Comparison of ENCODE assay signal across 10 mouse cellular contexts in genomic region chr10:85022647-85023312, GRCm38 (mm10).
DNase-seq lines count a peak whose midpoint lies in the region; ATAC-seq and TF ChIP-seq lines count a peak whose summit lies in the region.
"Had no signal": no experiment of that assay in that cellular context is flagged by ENCODE, and none has a peak within 500 bp of the region (broad histone marks: within the 10 kb centered on the region; RNA-seq: fewer than 3 reads in every experiment).

No protein-coding gene starts in this region.

- H3K9me3 ChIP-seq in kidney, embryonic 15.5 days (replicated peaks) = no peaks in the 10 kb centered on the region
- no peaks in the 10 kb centered on the region for H3K9me3 ChIP-seq in hindbrain, embryonic 10.5 days
- H3K9me3 ChIP-seq in neural tube, embryonic 14.5 days (ENCODE audit: control insufficient read depth, low read length) = no peaks in the 10 kb centered on the region

- no peak for DNase-seq in kidney, postnatal 14 days
- DNase-seq in hindbrain, embryonic 10.5 days (ENCODE audit: low spot score) = no peak
- peak; percentile 67 for DNase-seq in mesoderm, embryonic 11.5 days (ENCODE audit: low read depth, low spot score)
- no peak for DNase-seq in cerebellum, adult 8-10 months
- no peak for DNase-seq in heart, adult 2 months
- DNase-seq in thymus, postnatal 25 days = no peak
- DNase-seq: thymus, postnatal 4 days had no signal

- H3K79me2 ChIP-seq in heart, adult 2 months (replicated peaks; ENCODE audit: control insufficient read depth, insufficient read depth, low read length) = no peaks in the 10 kb centered on the region

- no peak overlapping the region for H3K9ac ChIP-seq in kidney, embryonic 15.5 days
- H3K9ac ChIP-seq in neural tube, embryonic 14.5 days (replicated peaks; ENCODE audit: low read depth, low read length) = no peak overlapping the region
- H3K9ac ChIP-seq in heart, adult 2 months (ENCODE audit: low read depth, low read length) = no peak overlapping the region

- no peak for TF ChIP-seq POLR2A in heart, adult 2 months (IDR thresholded peaks at IDR 0.05; ENCODE audit: insufficient read depth, low read depth, low read length)

- H3K27ac ChIP-seq in kidney, embryonic 15.5 days = no peak overlapping the region
- peak overlapping the region; percentile 73 for H3K27ac ChIP-seq in hindbrain, embryonic 10.5 days
- H3K27ac ChIP-seq in neural tube, embryonic 14.5 days (ENCODE audit: low read depth, low read length) = peak overlapping the region; percentile 50
- no peak overlapping the region for H3K27ac ChIP-seq in heart, adult 2 months

- H3K4me2 ChIP-seq in kidney, embryonic 15.5 days = peak overlapping the region; percentile 21; the same call in 1 of the 2 replicates
- H3K4me2 ChIP-seq in neural tube, embryonic 14.5 days (ENCODE audit: low read depth, low read length) = peak overlapping the region; percentile 14; the same call in 1 of the 2 replicates
- H3K4me2 ChIP-seq: liver, embryonic 11.5 days had no signal

- peaks cover 21% of the 10 kb centered on the region for H3K4me1 ChIP-seq in kidney, embryonic 15.5 days
- H3K4me1 ChIP-seq in hindbrain, embryonic 10.5 days (replicated peaks) = peaks cover 22% of the 10 kb centered on the region
- H3K4me1 ChIP-seq in neural tube, embryonic 14.5 days (ENCODE audit: control insufficient read depth, insufficient read depth, low read length) = peaks cover 23% of the 10 kb centered on the region
- H3K4me1 ChIP-seq in heart, adult 2 months (ENCODE audit: control insufficient read depth, insufficient read depth, low read length) = no peaks in the 10 kb centered on the region; the same call in 1 of the 2 replicates

- WGBS in kidney, embryonic 15.5 days = 20% methylated on average over 11 of the region's 11 CpGs
- WGBS in hindbrain, embryonic 10.5 days = 53% methylated on average over 11 of the region's 11 CpGs
- 6% methylated on average over 11 of the region's 11 CpGs for WGBS in neural tube, embryonic 14.5 days
- WGBS in heart, adult 2 months = 80% methylated on average over 11 of the region's 11 CpGs

- H3K4me3 ChIP-seq in kidney, embryonic 15.5 days (replicated peaks) = no peak overlapping the region
- H3K4me3 ChIP-seq in hindbrain, embryonic 10.5 days = no peak overlapping the region
- H3K4me3 ChIP-seq in neural tube, embryonic 14.5 days (ENCODE audit: low read depth, low read length) = no peak overlapping the region
- no peak overlapping the region for H3K4me3 ChIP-seq in heart, adult 2 months

- intact Hi-C loops in heart, adult 2 months (cut with DNase I) = no loop called here

- no peaks in the 10 kb centered on the region for H3K27me3 ChIP-seq in kidney, embryonic 15.5 days
- H3K27me3 ChIP-seq in hindbrain, embryonic 10.5 days (ENCODE audit: insufficient read depth, poor library complexity, severe bottlenecking) = no peaks in the 10 kb centered on the region
- no peaks in the 10 kb centered on the region for H3K27me3 ChIP-seq in neural tube, embryonic 14.5 days (ENCODE audit: control insufficient read depth, insufficient read depth, low read length)
- no peaks in the 10 kb centered on the region for H3K27me3 ChIP-seq in heart, adult 2 months (ENCODE audit: control insufficient read depth, insufficient read depth, low read length)

- TF ChIP-seq EP300 in heart, adult 2 months (IDR thresholded peaks at IDR 0.05; ENCODE audit: insufficient read depth, low read depth, low read length) = no peak

- no peak for TF ChIP-seq CTCF in heart, adult 2 months (IDR thresholded peaks at IDR 0.05)

- ATAC-seq in kidney, embryonic 15.5 days (replicated peaks; ENCODE audit: low FRiP score) = no peak; the same call in 1 of the 2 replicates
- ATAC-seq in neural tube, embryonic 14.5 days (ENCODE audit: low read depth) = peak; percentile 88

- peaks cover 18% of the 10 kb centered on the region for H3K36me3 ChIP-seq in kidney, embryonic 15.5 days
- H3K36me3 ChIP-seq in hindbrain, embryonic 10.5 days = peaks cover 22% of the 10 kb centered on the region
- H3K36me3 ChIP-seq in neural tube, embryonic 14.5 days (ENCODE audit: control insufficient read depth, insufficient read depth, low read length) = peaks cover 7% of the 10 kb centered on the region; the same call in 1 of the 2 replicates
- H3K36me3 ChIP-seq in heart, adult 2 months (ENCODE audit: control insufficient read depth, insufficient read depth, low read length) = no peaks in the 10 kb centered on the region

Comparison
In these comparisons a context has a peak if more than half of its experiments do, and no peak if none do; other contexts are left out.
1. H3K27ac ChIP-seq: peak in hindbrain, embryonic 10.5 days (single experiment) and neural tube, embryonic 14.5 days (single experiment); none in kidney, embryonic 15.5 days (single experiment) and heart, adult 2 months (single experiment).